Comparison of ENCODE assay signal across 7 mouse cellular contexts in the genomic region with DNA sequence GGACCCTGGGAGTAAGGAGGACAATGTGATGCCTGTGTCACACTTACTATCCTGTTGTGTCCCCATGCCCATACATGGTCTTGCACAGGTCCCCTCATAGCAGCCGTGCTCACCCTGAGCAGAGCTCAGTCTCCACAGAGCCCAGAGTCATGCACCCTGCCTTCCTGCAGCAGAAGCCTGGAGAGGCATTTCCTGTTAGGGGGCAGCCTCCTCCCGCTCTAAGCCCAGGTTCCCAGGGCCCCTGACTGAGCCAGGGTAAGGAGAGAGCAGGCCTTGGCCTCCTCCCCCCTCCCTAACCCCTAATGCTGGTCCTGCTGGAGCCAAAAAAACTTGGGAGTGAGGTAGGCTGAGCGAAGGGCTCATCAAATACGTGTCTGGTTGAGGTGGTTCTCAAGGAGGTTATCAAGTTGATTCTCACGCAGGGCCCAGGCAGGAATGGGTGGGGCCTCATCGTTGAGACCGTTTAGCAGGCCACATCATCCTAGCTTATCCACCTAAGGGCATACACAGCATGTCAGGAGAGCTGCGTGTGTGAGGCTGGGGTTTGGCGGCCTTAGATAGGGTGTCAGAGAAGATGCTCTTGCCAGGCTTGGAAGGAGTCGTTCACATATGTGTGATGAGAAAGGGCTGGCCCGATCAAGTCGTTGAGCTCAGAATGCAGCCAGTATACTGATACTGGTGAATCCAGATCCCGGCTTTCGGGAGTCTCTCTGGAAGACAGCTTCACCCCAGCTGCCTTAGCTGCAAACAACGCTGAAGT. TPM values are rescaled to one million over a fixed set of nuclear protein-coding genes. Genes with fewer than 3 reads are reported as not detected.
A peak's percentile ranks its signal among the peaks of the same experiment; 100 is the strongest.
DNase-seq lines count a peak whose midpoint lies in the region; ATAC-seq and TF ChIP-seq lines count a peak whose summit lies in the region.

No protein-coding gene starts in this region.

- no peak for ATAC-seq in heart, embryonic 13.5 days (ENCODE audit: extremely low read depth, insufficient number of reproducible peaks, low FRiP score, low TSS enrichment)
- ATAC-seq in liver, embryonic 12.5 days, result peak; percentile 85

- H3K4me3 ChIP-seq in ES-Bruce4 (ENCODE audit: low read depth, low read length), result peak overlapping the region; percentile 10; the same call in 1 of the 2 replicates
- peak overlapping the region; percentile 62 for H3K4me3 ChIP-seq in heart, embryonic 13.5 days
- peak overlapping the region; percentile 56 for H3K4me3 ChIP-seq in liver, embryonic 12.5 days

- TF ChIP-seq EP300 in ES-Bruce4 (IDR thresholded peaks at IDR 0.05; ENCODE audit: insufficient read depth, low read depth, low read length), result no peak

- 4% methylated on average over 15 of the region's 15 CpGs for WGBS in heart, embryonic 13.5 days
- WGBS in liver, embryonic 12.5 days (ENCODE audit: insufficient replicate concordance), result 4% methylated on average over 15 of the region's 15 CpGs

- H3K4me1 ChIP-seq in ES-Bruce4 (ENCODE audit: control insufficient read depth, insufficient read depth, low read length), result peaks cover 12% of the 10 kb centered on the region
- H3K4me1 ChIP-seq in heart, embryonic 13.5 days, result peaks cover 67% of the 10 kb centered on the region
- H3K4me1 ChIP-seq in liver, embryonic 12.5 days, result peaks cover 70% of the 10 kb centered on the region

- H3K9ac ChIP-seq in ES-Bruce4 (ENCODE audit: low read depth, poor library complexity, severe bottlenecking), result no peak overlapping the region
- H3K9ac ChIP-seq in heart, embryonic 13.5 days, result peak overlapping the region; percentile 88
- peak overlapping the region; percentile 71 for H3K9ac ChIP-seq in liver, embryonic 12.5 days

- H3K4me2 ChIP-seq in heart, embryonic 13.5 days, result peak overlapping the region; percentile 84
- H3K4me2 ChIP-seq in liver, embryonic 12.5 days, result peak overlapping the region; percentile 92

- H3K36me3 ChIP-seq in ES-Bruce4 (ENCODE audit: control insufficient read depth, insufficient read depth, low read length, poor library complexity, severe bottlenecking), result no peaks in the 10 kb centered on the region
- H3K36me3 ChIP-seq in heart, embryonic 13.5 days, result no peaks in the 10 kb centered on the region
- H3K36me3 ChIP-seq in liver, embryonic 12.5 days, result no peaks in the 10 kb centered on the region

- no peak overlapping the region for H3K27ac ChIP-seq in ES-Bruce4 (ENCODE audit: insufficient read depth, low read length)
- H3K27ac ChIP-seq in heart, embryonic 13.5 days (replicated peaks), result peak overlapping the region; percentile 66
- H3K27ac ChIP-seq in liver, embryonic 12.5 days, result peak overlapping the region; percentile 83

- TF ChIP-seq CTCF in ES-Bruce4 (IDR thresholded peaks at IDR 0.05; ENCODE audit: low read depth, low read length), result no peak

- H3K27me3 ChIP-seq in ES-Bruce4 (ENCODE audit: control insufficient read depth, insufficient read depth, low read length, poor library complexity, severe bottlenecking), result no peaks in the 10 kb centered on the region
- H3K27me3 ChIP-seq in heart, embryonic 13.5 days (replicated peaks), result peaks cover 33% of the 10 kb centered on the region
- peaks cover 55% of the 10 kb centered on the region for H3K27me3 ChIP-seq in liver, embryonic 12.5 days (replicated peaks)

- H3K9me3 ChIP-seq in ES-Bruce4 (replicated peaks; ENCODE audit: control insufficient read depth, insufficient read depth, low read length, poor library complexity, severe bottlenecking), result no peaks in the 10 kb centered on the region
- H3K9me3 ChIP-seq in heart, embryonic 13.5 days, result no peaks in the 10 kb centered on the region
- no peaks in the 10 kb centered on the region for H3K9me3 ChIP-seq in liver, embryonic 12.5 days (replicated peaks)

- peak; percentile 33 for DNase-seq in R1 (ENCODE audit: low read depth, low spot score)
- DNase-seq in yolk sac, embryonic 10.5 days (ENCODE audit: low spot score), result peak; percentile 43
- DNase-seq in thymus, postnatal 0 days (ENCODE audit: low spot score), result no peak
- DNase-seq in right cerebral cortex, adult 2 months (ENCODE audit: low spot score in 2 of 2), result no peak

- TF ChIP-seq POLR2A in ES-Bruce4 (IDR thresholded peaks at IDR 0.05; ENCODE audit: insufficient read depth, low read length), result no peak

RNA-seq across cellular contexts. Expression of a gene that starts 0.7 kb away (rescaled TPM):
- 3.1 and 3.7 TPM in 2 replicates for polyA plus RNA-seq in ES-Bruce4 (2011; ENCODE audit: insufficient read depth, insufficient read length, low read depth, missing spikeins)
- 17.7 and 23.6 TPM in 2 replicates for polyA plus RNA-seq in heart, embryonic 13.5 days (2015; fragmentation: Nextera tagmentation; extraction: Ambion mirVana)
- polyA plus RNA-seq in liver, embryonic 12.5 days (2016; fragmentation: Nextera tagmentation; extraction: Ambion mirVana), result 7.7 and 9.5 TPM in 2 replicates
- 4.1 and 7.1 TPM in 2 replicates for polyA plus RNA-seq in thymus, postnatal 0 days (2015; fragmentation: Nextera tagmentation; extraction: Ambion mirVana)

RNA-seq across cellular contexts. Expression of a gene that starts 16.9 kb away (rescaled TPM):
- polyA plus RNA-seq in ES-Bruce4 (2011; ENCODE audit: insufficient read depth, insufficient read length, low read depth, missing spikeins), result 19.2 and 22.7 TPM in 2 replicates
- 2.4 and 3.5 TPM in 2 replicates for polyA plus RNA-seq in heart, embryonic 13.5 days (2015; fragmentation: Nextera tagmentation; extraction: Ambion mirVana)
- 0.50 and 0.92 TPM in 2 replicates for polyA plus RNA-seq in liver, embryonic 12.5 days (2016; fragmentation: Nextera tagmentation; extraction: Ambion mirVana)
- 0.84 and 1.1 TPM in 2 replicates for polyA plus RNA-seq in thymus, postnatal 0 days (2015; fragmentation: Nextera tagmentation; extraction: Ambion mirVana)

RNA-seq across cellular contexts. Expression of a gene that starts 18.1 kb away (rescaled TPM):
- 6.2 and 8.3 TPM in 2 replicates for polyA plus RNA-seq in ES-Bruce4 (2011; ENCODE audit: insufficient read depth, insufficient read length, low read depth, missing spikeins)
- 3.5 and 4.8 TPM in 2 replicates for polyA plus RNA-seq in heart, embryonic 13.5 days (2015; fragmentation: Nextera tagmentation; extraction: Ambion mirVana)
- 1.0 and 1.5 TPM in 2 replicates for polyA plus RNA-seq in liver, embryonic 12.5 days (2016; fragmentation: Nextera tagmentation; extraction: Ambion mirVana)
- 0.32 and 0.33 TPM in 2 replicates for polyA plus RNA-seq in thymus, postnatal 0 days (2015; fragmentation: Nextera tagmentation; extraction: Ambion mirVana)

RNA-seq across cellular contexts. Expression of a gene that starts 21.1 kb away (rescaled TPM):
- 40.6 and 47.3 TPM in 2 replicates for polyA plus RNA-seq in ES-Bruce4 (2011; ENCODE audit: insufficient read depth, insufficient read length, low read depth, missing spikeins)
- polyA plus RNA-seq in heart, embryonic 13.5 days (2015; fragmentation: Nextera tagmentation; extraction: Ambion mirVana), result 84.3 and 94.6 TPM in 2 replicates
- polyA plus RNA-seq in liver, embryonic 12.5 days (2016; fragmentation: Nextera tagmentation; extraction: Ambion mirVana), result 51.7 and 53.9 TPM in 2 replicates
- polyA plus RNA-seq in thymus, postnatal 0 days (2015; fragmentation: Nextera tagmentation; extraction: Ambion mirVana), result 65.9 and 75.7 TPM in 2 replicates

RNA-seq across cellular contexts. Expression of a gene that starts 26.1 kb away (rescaled TPM):
- 22.3 and 24.0 TPM in 2 replicates for polyA plus RNA-seq in ES-Bruce4 (2011; ENCODE audit: insufficient read depth, insufficient read length, low read depth, missing spikeins)
- 29.5 and 33.5 TPM in 2 replicates for polyA plus RNA-seq in heart, embryonic 13.5 days (2015; fragmentation: Nextera tagmentation; extraction: Ambion mirVana)
- polyA plus RNA-seq in liver, embryonic 12.5 days (2016; fragmentation: Nextera tagmentation; extraction: Ambion mirVana), result 40.4 TPM in 2 replicates
- polyA plus RNA-seq in thymus, postnatal 0 days (2015; fragmentation: Nextera tagmentation; extraction: Ambion mirVana), result 66.4 and 67.6 TPM in 2 replicates

Comparison
In these comparisons a context has a peak if more than half of its experiments do, and no peak if none do; other contexts are left out.
1. H3K4me3 ChIP-seq: peak in every context shown above with its lines; median percentile 62 in heart, embryonic 13.5 days; 56 in liver, embryonic 12.5 days; 10 in ES-Bruce4.
2. DNase-seq: peak in R1 (single experiment) and yolk sac, embryonic 10.5 days (single experiment); none in thymus, postnatal 0 days (single experiment) and right cerebral cortex, adult 2 months (0 of 2).